Mouse (Mus musculus) limb, embryonic 12.5 days (tissue): ENCODE data around the gene Sox5. TPM values are rescaled to one million over a fixed set of nuclear protein-coding genes. Genes with fewer than 3 reads are reported as not detected.

ENCODE experiments used
- ATAC-seq: fragments of 200-750 bp; cut with Nextera tagmentation; 2 replicates; pipeline ENCODE4 v1.8.0; 2017; ENCODE audit warnings: low read depth, moderate TSS enrichment; ENCODE audit not compliant: insufficient number of reproducible peaks, insufficient read depth, low FRiP score, low TSS enrichment
- H3K27ac ChIP-seq: fragments of 300-500 bp; sonication (generic); 2 replicates; pipeline ENCODE4 v1.5.1; 2016; ENCODE audit warnings: mild to moderate bottlenecking, moderate library complexity
- H3K27me3 ChIP-seq: fragments of 300-500 bp; sonication (generic); 2 replicates; pipeline ENCODE4 v1.6.1; 2016; ENCODE audit warnings: mild to moderate bottlenecking, moderate library complexity
- H3K36me3 ChIP-seq: fragments of 300-500 bp; sonication (generic); 2 replicates; pipeline ENCODE4 v1.6.1; 2016; ENCODE audit warnings: mild to moderate bottlenecking, moderate library complexity
- H3K4me1 ChIP-seq: fragments of 300-500 bp; sonication (generic); replicated peaks from 2 replicates; pipeline ENCODE4 v1.6.1; 2016
- H3K4me2 ChIP-seq: fragments of 300-500 bp; sonication (generic); 2 replicates; pipeline ENCODE4 v1.6.1; 2016; ENCODE audit warnings: mild to moderate bottlenecking, moderate library complexity
- H3K4me3 ChIP-seq: fragments of 300-500 bp; sonication (generic); replicated peaks from 2 replicates; pipeline ENCODE4 v1.5.1; 2016; ENCODE audit warnings: mild to moderate bottlenecking
- H3K9ac ChIP-seq: fragments of 300-500 bp; sonication (generic); replicated peaks from 2 replicates; pipeline ENCODE4 v1.6.1; 2016; ENCODE audit warnings: mild to moderate bottlenecking, moderate library complexity
- H3K9me3 ChIP-seq: fragments of 300-500 bp; sonication (generic); 2 replicates; pipeline ENCODE4 v1.6.1; 2016; ENCODE audit warnings: mild to moderate bottlenecking, moderate library complexity
- WGBS: fragments of 180-500 bp; shearing (Covaris S2); methylation state at CpG from one replicate; pipeline ENCODE4 v1.1.7; 2016; 5-methylcytosine and 5-hydroxymethylcytosine counted together
- polyA plus RNA-seq: library from polyadenylated mRNA; unstranded; fragments of >200 nt; fragmentation: Nextera tagmentation; extraction: Ambion mirVana; gene quantifications from 2 replicates; pipeline ENCODE4 v1.2.1, GENCODE M21; 2016

The Sox5 gene
- polyA plus RNA-seq, 1 experiment from 2014 or later, result 96.1 TPM

GRCm38 (mm10) chr6:144687681-144688080, 94.1 kb downstream of the Sox5 start:
- Histone ChIP-seq H3K4me3 (no peak overlapping the region), H3K36me3 (0 out of 2 replicates have a peak, but pooled peaks cover 3% of the 10 kb centered on the region), H3K9me3 (no peaks in the 10 kb centered on the region), H3K27ac (no peak overlapping the region), H3K9ac (no peak overlapping the region), H3K4me1 (no peaks in the 10 kb centered on the region), H3K4me2 (no peak overlapping the region), H3K27me3 (no peaks in the 10 kb centered on the region)
- ATAC-seq, result no peak
- 81% methylated on average over 8 of the region's 8 CpGs for WGBS

GRCm38 (mm10) chr6:144681045-144681789, 100.6 kb downstream of the Sox5 start:
- no peak overlapping the region for H3K9ac ChIP-seq
- no peaks in the 10 kb centered on the region for H3K27me3 ChIP-seq
- 51% methylated on average over 12 of the region's 12 CpGs for WGBS
- no peaks in the 10 kb centered on the region for H3K9me3 ChIP-seq
- ATAC-seq, result no peak
- H3K4me1 ChIP-seq, result 0 out of 2 replicates have a peak, but pooled peaks cover 4% of the 10 kb centered on the region
- no peak overlapping the region for H3K4me3 ChIP-seq
- H3K36me3 ChIP-seq, result 0 out of 2 replicates have a peak, but pooled peaks cover 3% of the 10 kb centered on the region
- no peak overlapping the region for H3K27ac ChIP-seq
- no peak overlapping the region for H3K4me2 ChIP-seq

- ATAC-seq, result no peak
- no peak overlapping the region for H3K9ac ChIP-seq
- H3K4me3 ChIP-seq, result no peak overlapping the region
- 93% methylated on average over 9 of the region's 9 CpGs for WGBS
- no peaks in the 10 kb centered on the region for H3K9me3 ChIP-seq
- 0 out of 2 replicates have a peak, but pooled peaks cover 4% of the 10 kb centered on the region for H3K4me1 ChIP-seq
- no peaks in the 10 kb centered on the region for H3K27me3 ChIP-seq
- no peaks in the 10 kb centered on the region for H3K36me3 ChIP-seq
- H3K27ac ChIP-seq, result no peak overlapping the region
- H3K4me2 ChIP-seq, result no peak overlapping the region
Observed at GRCm38 (mm10) chr6:144677491-144678133, 104.2 kb downstream of the Sox5 start.

- 89% methylated on average over 6 of the region's 6 CpGs for WGBS
- no peak for ATAC-seq
- H3K4me1 ChIP-seq, result no peaks in the 10 kb centered on the region
Observed at GRCm38 (mm10) chr6:144675111-144675510, 106.7 kb downstream of the Sox5 start.

GRCm38 (mm10) chr6:144673906-144674305, 107.9 kb downstream of the Sox5 start:
- Histone ChIP-seq H3K4me1 (no peaks in the 10 kb centered on the region), H3K27me3 (no peaks in the 10 kb centered on the region), H3K4me3 (no peak overlapping the region), H3K9me3 (no peaks in the 10 kb centered on the region), H3K36me3 (no peaks in the 10 kb centered on the region), H3K9ac (no peak overlapping the region), H3K27ac (no peak overlapping the region), H3K4me2 (no peak overlapping the region)
- no peak for ATAC-seq
- WGBS, result 84% methylated on average over 8 of the region's 8 CpGs

More at GRCm38 (mm10) chr6:144675111-144675510, 106.7 kb downstream of the Sox5 start:
- no peaks in the 10 kb centered on the region for H3K27me3 ChIP-seq
- H3K9me3 ChIP-seq, result no peaks in the 10 kb centered on the region
- H3K36me3 ChIP-seq, result no peaks in the 10 kb centered on the region
- H3K4me3 ChIP-seq, result no peak overlapping the region
- H3K27ac ChIP-seq, result no peak overlapping the region
- H3K4me2 ChIP-seq, result no peak overlapping the region
- no peak overlapping the region for H3K9ac ChIP-seq

GRCm38 (mm10) chr6:144670433-144671167, 111.2 kb downstream of the Sox5 start:
- ATAC-seq, result no peak
- peaks cover 5% of the 10 kb centered on the region; the same call in 1 of the 2 replicates for H3K9me3 ChIP-seq

GRCm38 (mm10) chr6:144666617-144667016, 115.2 kb downstream of the Sox5 start:
- H3K4me2 ChIP-seq, result no peak overlapping the region
- WGBS, result 90% methylated on average over 6 of the region's 6 CpGs
- ATAC-seq, result no peak
- no peaks in the 10 kb centered on the region for H3K36me3 ChIP-seq
- no peak overlapping the region for H3K27ac ChIP-seq
- H3K9ac ChIP-seq, result no peak overlapping the region
- H3K9me3 ChIP-seq, result peaks cover 5% of the 10 kb centered on the region; the same call in 1 of the 2 replicates
- no peak overlapping the region for H3K4me3 ChIP-seq
- peaks cover 12% of the 10 kb centered on the region; the same call in 1 of the 2 replicates for H3K4me1 ChIP-seq
- H3K27me3 ChIP-seq, result no peaks in the 10 kb centered on the region

More at GRCm38 (mm10) chr6:144670433-144671167, 111.2 kb downstream of the Sox5 start:
- Histone ChIP-seq H3K27ac (no peak overlapping the region), H3K9ac (no peak overlapping the region), H3K4me3 (no peak overlapping the region), H3K4me1 (no peaks in the 10 kb centered on the region), H3K27me3 (no peaks in the 10 kb centered on the region), H3K36me3 (no peaks in the 10 kb centered on the region), H3K4me2 (no peak overlapping the region)
- 70% methylated on average over 3 of the region's 3 CpGs for WGBS

GRCm38 (mm10) chr6:144664765-144665164, 117.0 kb downstream of the Sox5 start:
- H3K4me3 ChIP-seq, result no peak overlapping the region
- H3K9me3 ChIP-seq, result peaks cover 5% of the 10 kb centered on the region; the same call in 1 of the 2 replicates
- no peak overlapping the region for H3K4me2 ChIP-seq
- WGBS, result 81% methylated on average over 9 of the region's 9 CpGs
- H3K36me3 ChIP-seq, result no peaks in the 10 kb centered on the region
- ATAC-seq, result no peak
- no peak overlapping the region for H3K9ac ChIP-seq
- H3K4me1 ChIP-seq, result peaks cover 30% of the 10 kb centered on the region; the same call in 1 of the 2 replicates
- no peak overlapping the region for H3K27ac ChIP-seq
- H3K27me3 ChIP-seq, result no peaks in the 10 kb centered on the region

GRCm38 (mm10) chr6:144663516-144664074, 118.2 kb downstream of the Sox5 start:
- ATAC-seq, result no peak
- H3K4me1 ChIP-seq, result peaks cover 35% of the 10 kb centered on the region; the same call in 1 of the 2 replicates
- H3K4me3 ChIP-seq, result no peak overlapping the region
- no peaks in the 10 kb centered on the region for H3K27me3 ChIP-seq
- no peak overlapping the region for H3K27ac ChIP-seq
- peaks cover 5% of the 10 kb centered on the region; the same call in 1 of the 2 replicates for H3K9me3 ChIP-seq
- H3K9ac ChIP-seq, result no peak overlapping the region
- H3K36me3 ChIP-seq, result no peaks in the 10 kb centered on the region
- H3K4me2 ChIP-seq, result no peak overlapping the region
- 81% methylated on average over 4 of the region's 4 CpGs for WGBS

- H3K27me3 ChIP-seq, result no peaks in the 10 kb centered on the region
- no peak; the same call in 1 of the 2 replicates for ATAC-seq
- H3K27ac ChIP-seq, result no peak overlapping the region
- no peaks in the 10 kb centered on the region for H3K9me3 ChIP-seq
- peaks cover 27% of the 10 kb centered on the region; the same call in 1 of the 2 replicates for H3K4me1 ChIP-seq
- H3K36me3 ChIP-seq, result no peaks in the 10 kb centered on the region
- H3K9ac ChIP-seq, result no peak overlapping the region
- H3K4me3 ChIP-seq, result no peak overlapping the region
- 85% methylated on average over 10 of the region's 10 CpGs for WGBS
- no peak overlapping the region for H3K4me2 ChIP-seq
Observed at GRCm38 (mm10) chr6:144659115-144660108, 122.4 kb downstream of the Sox5 start.
